Mouse (Mus musculus) heart, adult 18-20 months (tissue): ENCODE results near the gene Coq8a. TPM values are rescaled to one million over a fixed set of nuclear protein-coding genes. Genes with fewer than 3 reads are reported as not detected.

Source experiments
- DNase-seq, 2 experiments: peaks; one replicate each; pipeline ENCODE4 v3.0.0; 2021 to 2022; ENCODE audit warnings: mixed read lengths in 1 of 2
- total RNA-seq, 2 experiments: library from RNA; stranded (reverse); gene quantifications; 2 replicates each; pipeline ENCODE4 v1.2.3; 2021

Coq8a gene
- total RNA-seq, 2 experiments from 2014 or later = 974 to 1,043 TPM

DNA sequence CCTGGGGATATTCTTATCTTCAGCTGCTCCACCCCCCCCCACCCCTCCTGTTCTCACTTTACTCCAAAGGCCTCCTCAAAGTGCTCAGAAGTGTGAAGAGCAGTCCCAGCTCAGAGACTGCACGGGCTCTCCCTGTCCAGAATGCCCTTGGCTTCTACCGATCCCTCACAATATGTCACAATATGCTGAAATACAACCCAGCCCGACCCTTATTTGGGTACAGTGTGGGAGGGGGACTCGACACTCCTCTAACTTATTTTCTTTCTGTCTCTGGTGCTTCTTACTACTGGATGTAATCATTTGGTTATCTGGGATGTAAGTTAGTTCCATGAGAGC lies 281 bp upstream of the Coq8a start:
- no peak for DNase-seq

GRCm38 (mm10) chr1:180197956-180198355 lies 1.4 kb downstream of the Coq8a start:
- DNase-seq = no peak

DNA sequence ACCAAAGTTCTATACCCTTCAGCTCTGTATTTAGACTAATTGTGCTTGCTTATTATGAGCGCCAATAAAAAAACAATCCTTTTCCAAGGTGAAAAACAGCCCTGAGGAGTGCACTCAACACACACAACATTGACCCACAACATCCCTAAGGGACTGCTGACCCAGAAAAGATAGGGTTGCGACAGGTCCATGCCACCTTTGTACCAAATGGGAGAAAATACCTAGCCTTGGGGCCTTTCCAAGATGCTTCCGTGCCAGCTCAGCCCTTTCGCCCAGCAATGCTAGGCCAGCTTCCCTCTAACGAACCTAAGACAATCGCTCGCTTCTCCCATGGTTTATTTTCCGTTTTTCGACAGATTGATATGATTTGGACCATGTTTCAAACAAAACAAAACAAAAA lies 2.9 kb downstream of the Coq8a start:
- no peak for DNase-seq

DNA sequence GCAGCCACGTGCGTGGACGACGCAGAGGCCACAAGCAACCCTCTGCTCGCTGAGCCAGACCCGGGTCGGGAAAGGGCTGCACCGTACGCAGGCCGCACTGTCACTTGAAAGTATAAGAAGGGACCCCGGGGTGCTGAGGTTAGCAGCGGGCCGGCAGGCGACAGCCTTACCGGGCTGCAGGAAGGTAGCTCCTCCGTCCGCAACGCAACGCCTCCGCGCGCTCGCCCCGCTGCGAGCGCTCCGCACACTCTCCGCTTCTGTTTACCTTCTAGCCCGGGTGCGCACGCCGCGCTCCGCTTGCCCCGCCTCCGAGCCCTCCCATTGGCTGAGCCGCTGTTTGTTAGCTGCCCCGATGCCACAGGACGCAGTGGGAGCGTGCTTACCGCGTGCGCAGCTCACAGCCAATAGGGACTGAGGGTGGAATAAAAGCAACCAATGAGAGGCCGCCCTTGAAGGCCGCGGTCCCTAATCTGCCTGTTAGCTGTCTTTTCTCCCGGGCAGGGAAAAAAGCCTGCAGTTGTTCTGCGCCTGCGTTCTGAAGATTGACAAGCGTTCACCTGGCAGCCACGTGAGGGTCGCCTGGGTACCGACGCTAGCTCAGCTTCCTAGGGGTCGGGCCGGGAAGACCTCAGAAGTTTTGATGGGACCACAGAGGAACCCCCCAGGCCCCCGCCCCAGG lies 3.6 kb downstream of the Coq8a start:
- peak; percentile 99 for DNase-seq

GRCm38 (mm10) chr1:180194781-180195471 lies 4.5 kb downstream of the Coq8a start:
- peak; percentile 75 to 79 for DNase-seq

- DNase-seq = no peak
Observed at GRCm38 (mm10) chr1:180194048-180194447, 5.4 kb downstream of the Coq8a start.

DNA sequence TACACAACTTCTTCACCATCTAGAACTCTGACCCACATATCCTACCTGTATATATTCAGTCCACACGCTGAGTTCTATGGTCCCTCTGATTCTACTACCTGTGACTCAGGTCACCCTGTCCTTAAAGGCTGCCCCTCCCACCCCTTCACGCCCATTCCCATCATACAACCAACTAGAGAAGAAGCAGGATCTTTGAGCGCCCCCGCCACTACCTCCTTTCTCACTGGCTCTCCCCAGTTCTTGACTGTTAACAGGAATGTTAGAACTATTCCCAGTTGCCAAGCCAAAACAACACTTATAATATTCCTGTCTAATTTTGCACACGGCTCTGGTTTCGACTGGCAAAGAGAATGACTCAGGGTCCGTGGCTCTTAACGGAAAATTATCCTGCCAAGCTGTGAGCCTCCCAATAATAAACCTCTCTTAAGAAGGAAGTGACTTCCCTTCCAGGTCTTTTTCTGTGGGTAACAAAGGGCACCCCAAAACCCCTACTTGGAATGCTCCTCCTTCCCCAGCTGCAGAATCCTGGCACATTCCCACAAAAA lies 5.9 kb downstream of the Coq8a start:
- DNase-seq = peak in 1 of 2 experiments; percentile 45

DNA sequence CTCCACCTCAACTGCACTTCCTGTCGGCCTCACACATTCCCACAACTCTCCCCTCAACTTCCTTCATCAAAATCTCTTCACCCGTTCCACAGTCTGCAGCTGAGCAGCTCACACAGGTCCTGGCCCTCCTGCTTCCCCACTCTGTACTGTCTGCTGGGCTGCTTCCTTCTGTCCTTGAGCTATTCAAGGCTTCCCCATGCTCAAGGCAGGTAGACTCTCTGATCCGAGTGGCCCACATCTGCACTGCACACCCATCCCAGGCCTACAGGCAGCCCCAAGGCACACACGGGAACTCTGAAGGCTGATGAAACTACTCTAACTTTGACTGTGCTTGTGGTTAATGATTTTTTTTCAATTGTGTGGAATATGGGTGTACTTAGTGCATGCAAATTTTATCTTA lies 6.5 kb downstream of the Coq8a start:
- DNase-seq = peak in 1 of 2 experiments; percentile 24

- peak in 1 of 2 experiments; percentile 38 for DNase-seq
Observed at GRCm38 (mm10) chr1:180191651-180192220, 7.7 kb downstream of the Coq8a start.

DNA sequence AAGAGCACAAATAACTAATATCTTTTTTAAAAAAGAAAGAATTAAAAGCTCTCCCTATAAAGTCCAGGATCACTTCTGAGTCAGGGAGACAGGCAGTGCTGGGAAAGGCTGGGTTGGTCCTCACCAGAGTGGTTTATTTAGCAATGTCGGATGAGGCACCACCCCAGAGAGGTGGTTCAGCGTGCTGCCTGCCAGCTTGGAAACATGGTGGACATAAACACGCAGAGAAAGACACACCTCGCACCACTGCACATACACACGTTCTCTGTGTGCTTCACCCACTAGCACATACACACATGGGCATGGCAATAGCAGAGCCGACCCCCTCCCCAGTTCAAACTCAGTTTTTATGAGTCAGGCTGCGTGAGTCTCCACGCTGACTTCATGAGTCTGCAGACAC lies 8.3 kb downstream of the Coq8a start:
- DNase-seq = peak in 1 of 2 experiments; percentile 32

DNA sequence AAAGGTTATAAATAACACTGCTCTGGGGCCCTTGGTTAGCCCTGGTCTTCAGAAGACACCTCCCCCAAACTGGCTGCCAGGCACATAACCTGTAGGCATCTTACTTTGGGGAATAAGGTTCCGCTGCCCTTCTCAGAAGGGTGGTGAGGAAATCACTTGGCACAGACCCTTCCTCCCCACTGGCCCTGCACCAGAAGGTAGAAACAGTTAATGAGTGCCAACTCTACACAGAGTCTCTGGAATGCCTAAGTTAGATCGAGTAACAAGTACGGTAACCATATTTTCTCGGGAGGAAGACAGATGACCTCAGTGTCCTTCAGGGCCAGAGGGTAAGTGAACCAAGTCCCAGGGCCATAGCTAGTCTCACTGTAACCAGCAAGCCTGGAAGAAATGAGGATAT lies 10.5 kb downstream of the Coq8a start:
- peak in 1 of 2 experiments; percentile 44 for DNase-seq

GRCm38 (mm10) chr1:180186371-180186770 lies 13.0 kb downstream of the Coq8a start:
- no peak for DNase-seq

DNA sequence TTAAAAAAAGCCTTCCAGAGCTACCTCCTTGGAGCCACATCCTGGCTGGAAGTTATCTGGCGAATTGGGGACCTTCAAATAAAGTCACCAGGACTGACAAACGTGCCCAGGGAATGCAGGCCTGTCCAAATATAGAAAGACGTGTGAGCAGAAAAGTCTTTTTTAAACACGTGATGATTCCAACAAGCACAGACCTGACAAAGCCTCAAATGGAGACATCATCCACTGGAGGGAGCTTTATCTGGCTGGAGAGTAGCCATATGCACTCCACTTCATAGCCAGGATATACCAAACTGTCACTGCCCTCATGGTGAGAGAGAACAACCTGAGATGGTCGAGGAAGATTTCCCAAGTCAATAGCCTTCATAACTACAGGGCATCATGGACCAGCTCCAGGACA lies 13.5 kb downstream of the Coq8a start:
- DNase-seq = peak; percentile 68 to 69

- peak in 1 of 2 experiments; percentile 10 for DNase-seq
Observed at GRCm38 (mm10) chr1:180184768-180185167, 14.6 kb downstream of the Coq8a start.

- DNase-seq = peak in 1 of 2 experiments; percentile 21
Observed at GRCm38 (mm10) chr1:180183525-180184159, 15.8 kb downstream of the Coq8a start.

GRCm38 (mm10) chr1:180182731-180183130 lies 16.7 kb downstream of the Coq8a start:
- DNase-seq = peak in 1 of 2 experiments; percentile 2

GRCm38 (mm10) chr1:180181966-180182319 lies 17.5 kb downstream of the Coq8a start:
- DNase-seq = no peak

GRCm38 (mm10) chr1:180181304-180181965 lies 18.0 kb downstream of the Coq8a start:
- DNase-seq = no peak

DNA sequence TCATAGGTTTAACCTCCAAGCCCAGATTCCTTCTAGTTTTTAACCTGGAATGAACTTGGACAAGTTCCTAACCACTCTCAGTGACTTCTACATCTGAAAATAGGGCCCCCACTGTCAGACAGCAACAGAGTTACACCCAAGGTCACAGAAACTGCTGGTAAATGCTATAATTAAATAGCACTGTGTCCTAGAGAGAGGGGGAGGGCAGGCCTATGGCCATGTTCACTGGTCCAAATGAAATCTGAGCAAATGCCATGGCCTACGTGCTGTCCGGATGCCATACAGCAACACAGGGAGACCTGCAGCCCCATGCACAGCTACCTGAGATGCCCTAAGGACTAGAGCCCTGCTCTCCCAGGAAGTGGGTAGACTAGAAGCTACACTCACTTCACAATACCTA lies 19.6 kb downstream of the Coq8a start:
- DNase-seq = peak; percentile 43 to 64

DNA sequence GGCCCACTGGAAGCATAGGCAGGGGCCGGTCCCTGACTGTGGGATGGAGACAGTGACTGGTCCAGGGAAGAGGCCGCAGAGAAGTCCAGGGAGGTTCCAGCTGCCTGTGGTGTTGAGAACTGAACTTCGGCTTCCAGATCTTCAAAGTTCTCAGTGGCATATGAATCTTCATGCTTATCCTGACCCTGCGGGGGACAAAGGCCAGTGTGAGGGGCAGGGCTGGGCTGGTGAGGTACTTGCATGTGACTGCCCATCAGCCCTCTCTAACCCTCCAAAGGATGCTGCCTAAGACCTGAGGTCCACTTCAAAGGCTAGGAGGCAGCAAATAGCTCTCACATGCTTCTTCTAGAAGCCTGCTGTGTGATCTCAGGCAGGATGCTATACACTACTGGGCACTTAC lies 20.3 kb downstream of the Coq8a start:
- peak in 1 of 2 experiments; percentile 18 for DNase-seq

GRCm38 (mm10) chr1:180178340-180178739 lies 21.1 kb downstream of the Coq8a start:
- DNase-seq = peak in 1 of 2 experiments; percentile 32

DNA sequence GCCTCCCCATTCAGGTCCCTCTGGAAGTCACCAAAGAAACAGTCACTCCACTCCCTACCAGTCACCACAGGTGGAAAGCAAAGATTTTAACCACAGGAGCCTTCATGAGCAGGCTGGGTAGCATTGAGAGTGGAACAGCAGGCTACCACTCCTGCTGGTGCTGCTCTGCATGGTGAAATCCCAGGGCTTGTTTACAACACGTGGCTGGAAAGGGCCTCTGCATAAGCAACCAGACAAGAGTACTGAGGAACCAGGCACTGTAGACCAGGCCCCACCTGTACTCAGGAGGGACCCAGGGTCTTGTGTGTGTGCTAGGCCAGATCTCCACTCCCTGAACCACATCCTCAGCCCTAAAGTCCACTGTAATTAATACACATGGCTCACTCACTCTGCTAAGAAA lies 22.6 kb downstream of the Coq8a start:
- no peak for DNase-seq
